ENCODE assay signal across 23 mouse cellular contexts in the genomic region with DNA sequence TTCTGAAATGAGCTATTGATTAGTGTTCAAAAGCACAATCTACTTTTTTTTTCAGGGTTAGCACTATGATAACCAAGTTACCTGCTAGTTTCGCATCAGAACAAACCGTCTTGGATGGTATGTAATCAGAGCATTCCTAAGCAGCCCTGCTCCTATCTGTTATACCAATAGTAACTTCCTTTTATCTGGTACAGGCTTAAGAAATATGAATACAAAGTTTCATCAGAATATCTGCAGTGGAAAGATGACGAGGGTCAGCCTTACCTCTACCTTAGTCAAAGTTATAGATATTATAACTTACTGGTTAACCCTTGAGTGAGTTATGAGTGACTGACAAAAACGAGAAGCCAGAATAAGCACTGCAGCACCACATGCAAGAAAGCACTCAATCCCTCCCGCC. TPM values are rescaled to one million over a fixed set of nuclear protein-coding genes. Genes with fewer than 3 reads are reported as not detected.
DNase-seq lines count a peak whose midpoint lies in the region; ATAC-seq and TF ChIP-seq lines count a peak whose summit lies in the region.
"Had no signal": no experiment of that assay in that cellular context is flagged by ENCODE, and none has a peak within 500 bp of the region (broad histone marks: within the 10 kb centered on the region; RNA-seq: fewer than 3 reads in every experiment).

No protein-coding gene starts in this region.

- ATAC-seq in monocyte, adult 5-6 weeks (replicated peaks; ENCODE audit: insufficient number of reproducible peaks, low FRiP score, low TSS enrichment, poor library complexity, severe bottlenecking) = peak; percentile 33
- ATAC-seq in erythroid progenitor cell, adult 5-6 weeks (replicated peaks; ENCODE audit: low FRiP score, poor library complexity, severe bottlenecking) = no peak
- ATAC-seq: activated CD4-positive, CD25-positive, alpha-beta regulatory T cell, adult 4 months; forebrain, embryonic 14.5 days; forebrain, embryonic 16.5 days; Patski had no signal

- H3K36me3 ChIP-seq in macrophage (ENCODE audit: inconsistent target) = peaks cover 36% of the 10 kb centered on the region

- no peak for DNase-seq in frontal cortex, postnatal 36 days (ENCODE audit: low spot score in 2 of 2)
- DNase-seq in adrenal gland, adult (ENCODE audit: inconsistent age in 2 of 2, low spot score in 1 of 2) = no peak
- DNase-seq: adrenal gland, adult 2 months; adrenal gland, postnatal 10 days; adrenal gland, postnatal 25 days; cerebellum, adult 11-12 months; cerebellum, adult 2 months; cerebellum, adult 9-10 months; cerebellum, postnatal 10 days; cerebellum, postnatal 25 days had no signal

- TF ChIP-seq CTCF in bone marrow macrophage, adult 2 months (IDR thresholded peaks at IDR 0.05; ENCODE audit: low read depth, low read length) = no peak

- WGBS in macrophage (ENCODE audit: missing documents) = 64% methylated on average over 5 of the region's 5 CpGs

- H3K4me3 ChIP-seq in bone marrow macrophage, adult 2 months (ENCODE audit: insufficient read depth, low read length) = no peak overlapping the region
- no peak overlapping the region for H3K4me3 ChIP-seq in macrophage (ENCODE audit: inconsistent target)
- H3K4me3 ChIP-seq: embryonic facial prominence, embryonic 10.5 days; embryonic facial prominence, embryonic 12.5 days; forebrain, embryonic 10.5 days; forebrain, embryonic 12.5 days had no signal

- H3K4me1 ChIP-seq in bone marrow macrophage, adult 2 months (ENCODE audit: control insufficient read depth, insufficient read depth, low read length) = peaks cover 28% of the 10 kb centered on the region
- H3K4me1 ChIP-seq: embryonic facial prominence, embryonic 10.5 days; embryonic facial prominence, embryonic 12.5 days; forebrain, embryonic 10.5 days; forebrain, embryonic 12.5 days had no signal

- H3K27ac ChIP-seq in bone marrow macrophage, adult 2 months (ENCODE audit: insufficient read depth, low read depth, low read length) = peak overlapping the region; percentile 58
- H3K27ac ChIP-seq in macrophage = peak overlapping the region; percentile 60
- H3K27ac ChIP-seq: embryonic facial prominence, embryonic 10.5 days; embryonic facial prominence, embryonic 12.5 days; forebrain, embryonic 10.5 days; forebrain, embryonic 12.5 days had no signal

- TF ChIP-seq POLR2A in bone marrow macrophage, adult 2 months (IDR thresholded peaks at IDR 0.05; ENCODE audit: borderline replicate concordance, low read depth, low read length) = no peak

- no peaks in the 10 kb centered on the region for H3K79me2 ChIP-seq in macrophage (ENCODE audit: inconsistent target)

RNA-seq across cellular contexts. Expression of a gene that starts 12.8 kb away (rescaled TPM):
- 6.0 and 6.8 TPM in 2 replicates for polyA plus RNA-seq in bone marrow macrophage, adult 2 months (2012; ENCODE audit: insufficient read depth, insufficient read length, missing spikeins)
- 1 to 10 TPM in 18 of 26 experiments, under 1 TPM in 1, not detected in 7; 0.96 to 5.9 (median 1.8) TPM for total RNA-seq in macrophage (2018; cell fraction: chromatin; rRNA removed)
- total RNA-seq in macrophage (2018; cell fraction: cytosol; rRNA removed) = 10 to 100 TPM in 10 of 26 experiments, 1 to 10 TPM in 16; 5.2 to 15.6 (median 8.7) TPM
- total RNA-seq in macrophage (2018; cell fraction: nucleus; rRNA removed) = 1 to 10 TPM; 1.0 to 7.2 (median 3.2) TPM
- 7.0 to 12.5 TPM (median 7.0 TPM) in 3 replicates for polyA plus RNA-seq in macrophage (2018)
- total RNA-seq in monocyte, adult 5-6 weeks (2017) = 0.29 to 3.7 TPM (median 1.2 TPM) in 3 replicates
- total RNA-seq in erythroid progenitor cell, adult 5-6 weeks (2015; ENCODE audit: low replicate concordance) = 7.5 TPM in 1 of 2 replicates, not detected in the other
- not detected in 2 replicates for total RNA-seq in erythroid progenitor cell, adult 5-6 weeks (2017; ENCODE audit: low replicate concordance)
- total RNA-seq: ES-E14 had no signal
